Mouse (Mus musculus) forebrain, embryonic 13.5 days (tissue): Measurements from ENCODE around the gene Cd209a. TPM values are rescaled to one million over a fixed set of nuclear protein-coding genes. Genes with fewer than 3 reads are reported as not detected.

ENCODE experiments used
- ATAC-seq: fragments of 200-750 bp; cut with Nextera tagmentation; 2 replicates; pipeline ENCODE4 v1.8.0; 2017
- H3K27ac ChIP-seq: fragments of 300-500 bp; sonication (generic); 2 replicates; pipeline ENCODE4 v1.5.1; 2015; ENCODE audit warnings: inconsistent platforms, mild to moderate bottlenecking, moderate library complexity
- H3K27me3 ChIP-seq: fragments of 300-500 bp; sonication (generic); 2 replicates; pipeline ENCODE4 v1.6.1; 2015; ENCODE audit warnings: mild to moderate bottlenecking, inconsistent platforms
- H3K36me3 ChIP-seq: fragments of 300-500 bp; sonication (generic); 2 replicates; pipeline ENCODE4 v1.6.1; 2015; ENCODE audit warnings: mild to moderate bottlenecking, inconsistent platforms; ENCODE audit not compliant: poor library complexity, severe bottlenecking
- H3K4me1 ChIP-seq: fragments of 300-500 bp; sonication (generic); 2 replicates; pipeline ENCODE4 v1.6.1; 2015; ENCODE audit warnings: inconsistent platforms
- H3K4me2 ChIP-seq: fragments of 300-500 bp; sonication (generic); 2 replicates; pipeline ENCODE4 v1.6.1; 2015; ENCODE audit warnings: inconsistent platforms, mild to moderate bottlenecking, moderate library complexity
- H3K4me3 ChIP-seq: fragments of 300-500 bp; sonication (generic); 2 replicates; pipeline ENCODE4 v1.5.1; 2015; ENCODE audit warnings: mild to moderate bottlenecking, inconsistent platforms
- H3K9ac ChIP-seq: fragments of 300-500 bp; sonication (generic); 2 replicates; pipeline ENCODE4 v1.6.1; 2015; ENCODE audit warnings: mild to moderate bottlenecking, inconsistent platforms
- H3K9me3 ChIP-seq: fragments of 300-500 bp; sonication (generic); replicated peaks from 2 replicates; pipeline ENCODE4 v1.6.1; 2016; ENCODE audit warnings: inconsistent platforms
- WGBS: fragments of 180-500 bp; shearing (Covaris S2); methylation state at CpG from one replicate; pipeline ENCODE4 v1.1.7; 2015; 5-methylcytosine and 5-hydroxymethylcytosine counted together
- microRNA-seq: library from miRNA; unstranded; fragments of <30 nt; microRNA quantifications from one replicate; pipeline ENCODE4, GENCODE M21; 2016
- polyA plus RNA-seq: library from polyadenylated mRNA; unstranded; fragments of >200 nt; fragmentation: Nextera tagmentation; extraction: Ambion mirVana; gene quantifications from 2 replicates; pipeline ENCODE4 v1.2.1, GENCODE M21; 2015

Cd209a gene
- polyA plus RNA-seq, 1 experiment from 2014 or later: not detected

DNA sequence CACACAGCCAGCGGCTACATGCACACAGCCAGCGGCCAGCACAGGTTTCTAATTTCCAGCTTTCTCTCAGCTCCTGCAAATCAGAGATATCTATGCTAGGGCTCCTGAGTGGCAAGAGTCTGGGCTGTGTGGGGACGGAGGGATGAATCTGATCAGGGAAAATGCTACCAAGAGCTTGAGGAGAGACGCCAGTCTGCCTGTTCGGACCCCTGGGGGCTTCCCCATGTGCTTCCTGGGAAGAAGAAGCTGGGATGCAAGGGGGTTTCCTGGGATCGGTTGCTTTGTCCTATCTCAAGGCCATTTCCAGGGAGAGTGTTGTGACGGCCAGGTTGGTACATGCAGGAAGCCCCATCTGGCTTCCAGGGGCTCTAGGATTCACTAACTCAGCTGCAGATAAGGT is 41.2 kb downstream of the Cd209a start:
- Histone ChIP-seq H3K36me3 (no peaks in the 10 kb centered on the region), H3K9me3 (no peaks in the 10 kb centered on the region), H3K27me3 (no peaks in the 10 kb centered on the region), H3K9ac (no peak overlapping the region), H3K27ac (no peak overlapping the region), H3K4me1 (no peaks in the 10 kb centered on the region), H3K4me3 (no peak overlapping the region), H3K4me2 (no peak overlapping the region)
- ATAC-seq: no peak
- WGBS: 75% methylated on average over 7 of the region's 7 CpGs

GRCm38 (mm10) chr8:3705711-3706110 is 43.1 kb downstream of the Cd209a start:
- no peaks in the 10 kb centered on the region for H3K27me3 ChIP-seq
- no peaks in the 10 kb centered on the region for H3K36me3 ChIP-seq
- no peaks in the 10 kb centered on the region for H3K4me1 ChIP-seq
- ATAC-seq: no peak
- no peaks in the 10 kb centered on the region for H3K9me3 ChIP-seq
- no peak overlapping the region for H3K4me3 ChIP-seq
- no peak overlapping the region for H3K4me2 ChIP-seq
- no peak overlapping the region for H3K27ac ChIP-seq
- 65% methylated on average over 4 of the region's 4 CpGs for WGBS
- H3K9ac ChIP-seq: no peak overlapping the region

DNA sequence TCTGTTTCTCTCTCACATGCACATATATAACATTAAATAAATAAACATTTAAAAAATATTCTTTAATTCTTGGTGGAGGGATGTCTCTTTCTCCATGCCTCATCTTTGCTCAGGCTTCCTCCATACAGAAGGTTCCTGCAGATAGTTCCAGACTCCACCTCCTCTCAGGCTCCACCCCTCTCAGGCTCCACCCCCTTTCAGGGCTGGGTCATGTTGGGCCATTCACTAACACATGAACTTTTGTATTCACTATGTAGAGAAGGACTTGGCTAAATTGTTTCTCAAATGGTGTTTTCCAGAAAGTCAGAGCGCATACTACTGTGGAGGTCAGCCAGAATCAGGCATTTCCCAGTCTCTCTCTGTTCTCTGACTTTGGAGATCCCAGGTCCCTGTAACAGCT is 47.3 kb downstream of the Cd209a start:
- H3K4me3 ChIP-seq: no peak overlapping the region
- H3K9me3 ChIP-seq: no peaks in the 10 kb centered on the region
- no peak overlapping the region for H3K4me2 ChIP-seq
- ATAC-seq: no peak
- no peak overlapping the region for H3K9ac ChIP-seq
- no peaks in the 10 kb centered on the region for H3K36me3 ChIP-seq
- H3K27ac ChIP-seq: no peak overlapping the region
- H3K27me3 ChIP-seq: no peaks in the 10 kb centered on the region
- 97% methylated on average over 1 of the region's 1 CpGs for WGBS
- H3K4me1 ChIP-seq: no peaks in the 10 kb centered on the region

- Histone ChIP-seq H3K4me3 (no peak within 1 kb of the TSS), H3K9ac (no peak within 1 kb of the TSS), H3K4me2 (no peak within 1 kb of the TSS), H3K9me3 (no peaks in the 10 kb centered on the region), H3K36me3 (no peaks in the 10 kb centered on the region), H3K4me1 (no peaks in the 10 kb centered on the region), H3K27ac (no peak within 1 kb of the TSS), H3K27me3 (no peaks in the 10 kb centered on the region)
- ATAC-seq: no peak
- 88% methylated on average over 3 of the region's 3 CpGs for WGBS
Measured at GRCm38 (mm10) chr8:3694121-3694520, 54.7 kb downstream of the Cd209a start, which contains the start of gene Fcer2a. Gene Fcer2a (minus strand): TSS chr8:3694175.

Small RNA genes within 50 kb of the gene (microRNA-seq; reads per million reads assigned to microRNA genes)
- gene Gm24934: not detected

Other genes with a start within 250 kb of the Cd209a start
- 68.5 and 68.7 TPM in 2 replicates for gene Mcoln1, start 248.5 kb downstream of the Cd209a start, polyA plus RNA-seq
- gene Pnpla6, start 233.6 kb downstream of the Cd209a start, polyA plus RNA-seq: 20.3 and 23.8 TPM in 2 replicates
- gene C330021F23Rik, start 181.0 kb downstream of the Cd209a start, polyA plus RNA-seq: 1.6 and 2.3 TPM in 2 replicates
- 19.5 and 19.9 TPM in 2 replicates for gene Camsap3, start 161.7 kb downstream of the Cd209a start, polyA plus RNA-seq
- 64.0 and 72.5 TPM in 2 replicates for gene Xab2, start 127.7 kb downstream of the Cd209a start, polyA plus RNA-seq
- 113 and 138 TPM in 2 replicates for gene Pet100, start 127.4 kb downstream of the Cd209a start, polyA plus RNA-seq
- gene Pcp2, start 123.4 kb downstream of the Cd209a start, polyA plus RNA-seq: 0.17 and 0.35 TPM in 2 replicates
- gene Stxbp2, start 118.0 kb downstream of the Cd209a start, polyA plus RNA-seq: 35.7 and 40.1 TPM in 2 replicates
- gene Retn, start 93.2 kb downstream of the Cd209a start, polyA plus RNA-seq: 0.31 and 0.64 TPM in 2 replicates
- gene Mcemp1, start 83.2 kb downstream of the Cd209a start, polyA plus RNA-seq: 0.15 and 0.18 TPM in 2 replicates
- 6.5 and 9.0 TPM in 2 replicates for gene Fcor, start 76.6 kb downstream of the Cd209a start, polyA plus RNA-seq
- 52.0 and 57.4 TPM in 2 replicates for gene Trappc5, start 72.7 kb downstream of the Cd209a start, polyA plus RNA-seq
- 0.23 and 0.37 TPM in 2 replicates for gene Fcer2a, start 54.8 kb downstream of the Cd209a start, polyA plus RNA-seq
- gene Clec4g, start 28.3 kb downstream of the Cd209a start, polyA plus RNA-seq: not detected in 2 replicates
- gene Cd209e, start 105.3 kb upstream of the Cd209a start, polyA plus RNA-seq: not detected in 2 replicates
- not detected in 2 replicates for gene Cd209d, start 129.6 kb upstream of the Cd209a start, polyA plus RNA-seq
- not detected in 2 replicates for gene Cd209b, start 177.9 kb upstream of the Cd209a start, polyA plus RNA-seq
- 0.21 and 0.71 TPM in 2 replicates for gene Cd209c, start 205.8 kb upstream of the Cd209a start, polyA plus RNA-seq